Mouse (Mus musculus) embryonic facial prominence, embryonic 12.5 days (tissue): ENCODE data around the gene Hdx. TPM values are rescaled to one million over a fixed set of nuclear protein-coding genes. Genes with fewer than 3 reads are reported as not detected.

Experiments
- polyA plus RNA-seq: library from polyadenylated mRNA; unstranded; fragments of >200 nt; fragmentation: Nextera tagmentation; extraction: Ambion mirVana; gene quantifications from 2 replicates; pipeline ENCODE4 v1.2.1, GENCODE M21; 2016

Hdx gene
- polyA plus RNA-seq, 1 experiment from 2014 or later = 1.6 TPM

Other genes with a start within 250 kb of the Hdx start
- 40.5 and 41.7 TPM in 2 replicates for gene Rps6ka6, start 159.1 kb downstream of the Hdx start, polyA plus RNA-seq
- gene Gm45194, start 194.3 kb upstream of the Hdx start, polyA plus RNA-seq = 0.37 and 0.87 TPM in 2 replicates